Mouse (Mus musculus): ENCODE measurements at regions not wholly inside any gene's neighbourhood (a gene's known extent, or its start where the extent isn't known, plus 50 kb on each side); places are given as distances from the start of the nearest gene placed in this dataset.

GRCm38 (mm10) chr10:44702108-44702507 lies 173.8 kb upstream of the Prdm1 start:
- TF ChIP-seq CHD2 (IDR thresholded peaks at IDR 0.05; ENCODE audit: low read length) (no peak), EP300 (IDR thresholded peaks at IDR 0.05; ENCODE audit: low read depth in 1 of 2, low read length in 2 of 2) (no peak), NELFE (IDR thresholded peaks at IDR 0.05; ENCODE audit: low read depth, low read length) (no peak), POLR2A (IDR thresholded peaks at IDR 0.05; ENCODE audit: control insufficient read depth in 1 of 2, insufficient read depth in 1 of 2, low read depth in 1 of 2, low read length in 2 of 2, poor library complexity in 1 of 2) (no peak), TCF12 (IDR thresholded peaks at IDR 0.05; ENCODE audit: low read depth, low read length) (no peak), GATA1 (IDR thresholded peaks at IDR 0.05; ENCODE audit: low read depth, low read length) (no peak), CTCF (IDR thresholded peaks at IDR 0.05 in 2 of 3, conservative IDR thresholded peaks at IDR 0.05 in 1 of 3; ENCODE audit: control insufficient read depth in 1 of 3, insufficient read depth in 1 of 3, low read depth in 2 of 3, low read length in 3 of 3, poor library complexity in 1 of 3, severe bottlenecking in 1 of 3) (no peak), POLR2AphosphoS2 (IDR thresholded peaks at IDR 0.05; ENCODE audit: low read length) (no peak), TBP (IDR thresholded peaks at IDR 0.05; ENCODE audit: low read depth, low read length) (no peak), MXI1 (IDR thresholded peaks at IDR 0.05; ENCODE audit: low read depth, low read length) (no peak), ZKSCAN1 (IDR thresholded peaks at IDR 0.05; ENCODE audit: low read depth, low read length) (no peak), MAX (IDR thresholded peaks at IDR 0.05; ENCODE audit: low read length) (no peak), MAFK (IDR thresholded peaks at IDR 0.05; ENCODE audit: borderline replicate concordance, low read depth, low read length) (no peak), MEF2A (IDR thresholded peaks at IDR 0.05; ENCODE audit: extremely low read depth, insufficient replicate concordance, low read depth, low read length, poor library complexity, severe bottlenecking) (no peak)

All from MEL (cell line).